Mouse (Mus musculus) kidney, embryonic 14.5 days (tissue): Measurements from ENCODE around the gene Zfp553. TPM values are rescaled to one million over a fixed set of nuclear protein-coding genes. Genes with fewer than 3 reads are reported as not detected.

Experiments used
- ATAC-seq: fragments of 200-750 bp; cut with Nextera tagmentation; 2 replicates; pipeline ENCODE4 v1.8.0; 2017; ENCODE audit warnings: moderate number of reproducible peaks, mild to moderate bottlenecking, moderate TSS enrichment, moderate library complexity; ENCODE audit not compliant: low FRiP score, low TSS enrichment
- H3K27ac ChIP-seq: fragments of 300-500 bp; sonication (generic); 2 replicates; pipeline ENCODE4 v1.5.1; 2014; ENCODE audit warnings: low read depth, mild to moderate bottlenecking, low read length, moderate library complexity, mixed read lengths
- H3K27me3 ChIP-seq: fragments of 300-500 bp; sonication (generic); 2 replicates; pipeline ENCODE4 v1.6.1; 2014; ENCODE audit warnings: mild to moderate bottlenecking, low read length; ENCODE audit not compliant: control insufficient read depth, insufficient read depth
- H3K36me3 ChIP-seq: fragments of 300-500 bp; sonication (generic); 2 replicates; pipeline ENCODE4 v1.6.1; 2014; ENCODE audit warnings: low read length, mixed read lengths; ENCODE audit not compliant: control insufficient read depth, insufficient read depth
- H3K4me1 ChIP-seq: fragments of 300-500 bp; sonication (generic); 2 replicates; pipeline ENCODE4 v1.6.1; 2014; ENCODE audit warnings: low read length, mixed read lengths; ENCODE audit not compliant: control insufficient read depth, insufficient read depth
- H3K4me2 ChIP-seq: fragments of 300-500 bp; sonication (generic); replicated peaks from 2 replicates; pipeline ENCODE4 v1.6.1; 2014; ENCODE audit warnings: low read depth, mild to moderate bottlenecking, low read length
- H3K4me3 ChIP-seq: fragments of 300-500 bp; sonication (generic); 2 replicates; pipeline ENCODE4 v1.5.1; 2014; ENCODE audit warnings: mild to moderate bottlenecking, low read length
- H3K9ac ChIP-seq: fragments of 300-500 bp; sonication (generic); 2 replicates; pipeline ENCODE4 v1.6.1; 2014; ENCODE audit warnings: low read depth, mild to moderate bottlenecking, low read length, moderate library complexity
- H3K9me3 ChIP-seq: fragments of 300-500 bp; sonication (generic); 2 replicates; pipeline ENCODE4 v1.6.1; 2016; ENCODE audit warnings: low read length; ENCODE audit not compliant: control insufficient read depth
- WGBS: fragments of 180-500 bp; shearing (Covaris S2); extraction: QIAGEN DNeasy Blood & Tissue Kit; methylation state at CpG from one replicate; pipeline ENCODE4 v1.1.7; 2014; 5-methylcytosine and 5-hydroxymethylcytosine counted together
- polyA plus RNA-seq: library from polyadenylated mRNA; unstranded; fragments of >200 nt; fragmentation: Nextera tagmentation; extraction: Ambion mirVana; gene quantifications from 2 replicates; pipeline ENCODE4 v1.2.1, GENCODE M21; 2014

The Zfp553 gene
- 23.0 and 26.2 TPM in 2 replicates for polyA plus RNA-seq

GRCm38 (mm10) chr7:127232622-127233367 lies at the start of gene Zfp553, which contains the start of gene Sept1:
Gene Zfp553, plus strand, starts transcription at chr7:127233061.
Gene Sept1, minus strand, starts transcription at chr7:127233130.
- under 1% methylated on average over 58 of the region's 64 CpGs for WGBS
- peak within 1 kb of the TSS; percentile 67 for H3K4me2 ChIP-seq
- peaks cover 48% of the 10 kb centered on the region for H3K36me3 ChIP-seq
- H3K27me3 ChIP-seq, result no peaks in the 10 kb centered on the region
- H3K27ac ChIP-seq, result peak within 1 kb of the TSS; percentile 99
- H3K4me3 ChIP-seq, result peak within 1 kb of the TSS; percentile 95
- peak; percentile 90 for ATAC-seq
- H3K9ac ChIP-seq, result peak within 1 kb of the TSS; percentile 74
- H3K9me3 ChIP-seq, result no peaks in the 10 kb centered on the region
- peaks cover 13% of the 10 kb centered on the region for H3K4me1 ChIP-seq

DNA sequence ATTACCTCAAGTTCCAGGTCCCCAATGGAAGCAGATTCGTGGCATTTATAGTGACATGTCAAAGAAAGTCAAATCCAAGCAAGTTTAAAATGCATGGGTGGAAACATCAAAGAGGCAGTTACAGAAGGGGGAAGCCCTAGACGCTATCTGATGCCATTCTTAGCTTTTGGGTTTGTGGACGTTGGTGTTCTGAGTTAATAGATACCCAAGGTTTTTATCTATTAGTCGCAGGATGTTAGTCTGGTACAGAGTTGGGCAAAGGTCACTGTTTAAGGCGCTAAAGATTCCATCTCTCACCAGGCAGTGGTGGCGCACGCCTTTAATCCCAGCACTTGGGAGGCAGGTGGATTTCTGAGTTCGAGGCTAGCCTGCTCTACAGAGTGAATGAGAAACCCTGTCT lies 49.5 kb upstream of the Zfp553 start:
- H3K27ac ChIP-seq, result no peak overlapping the region
- no peaks in the 10 kb centered on the region for H3K36me3 ChIP-seq
- 73% methylated on average over 8 of the region's 8 CpGs for WGBS
- no peaks in the 10 kb centered on the region for H3K4me1 ChIP-seq
- no peak overlapping the region for H3K4me2 ChIP-seq
- H3K9me3 ChIP-seq, result no peaks in the 10 kb centered on the region
- no peak overlapping the region for H3K4me3 ChIP-seq
- ATAC-seq, result no peak
- no peak overlapping the region for H3K9ac ChIP-seq
- no peaks in the 10 kb centered on the region for H3K27me3 ChIP-seq

DNA sequence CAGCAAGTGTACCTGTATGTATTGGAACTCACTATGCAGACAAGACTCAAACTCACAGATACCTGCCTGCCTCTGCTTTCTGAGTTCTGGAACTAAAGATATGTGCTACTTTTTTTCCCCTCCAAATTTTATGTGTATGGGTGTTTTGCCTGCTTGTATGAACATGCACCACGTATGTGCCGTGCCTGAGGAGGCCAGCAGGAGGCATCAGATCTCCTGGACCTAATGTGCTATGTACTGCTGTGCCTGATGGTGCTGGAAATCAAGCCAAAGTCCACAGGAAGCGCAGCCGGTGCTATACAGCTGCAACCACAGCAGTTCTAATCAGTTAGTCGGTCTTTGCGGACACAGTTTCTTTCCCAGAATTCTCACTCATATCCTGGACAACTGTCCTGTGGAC lies 49.0 kb upstream of the Zfp553 start:
- WGBS, result 78% methylated on average over 6 of the region's 6 CpGs
- Histone ChIP-seq H3K4me3 (no peak overlapping the region), H3K9me3 (no peaks in the 10 kb centered on the region), H3K27me3 (no peaks in the 10 kb centered on the region), H3K4me2 (no peak overlapping the region), H3K36me3 (no peaks in the 10 kb centered on the region), H3K4me1 (no peaks in the 10 kb centered on the region), H3K9ac (no peak overlapping the region), H3K27ac (no peak overlapping the region)
- ATAC-seq, result no peak

DNA sequence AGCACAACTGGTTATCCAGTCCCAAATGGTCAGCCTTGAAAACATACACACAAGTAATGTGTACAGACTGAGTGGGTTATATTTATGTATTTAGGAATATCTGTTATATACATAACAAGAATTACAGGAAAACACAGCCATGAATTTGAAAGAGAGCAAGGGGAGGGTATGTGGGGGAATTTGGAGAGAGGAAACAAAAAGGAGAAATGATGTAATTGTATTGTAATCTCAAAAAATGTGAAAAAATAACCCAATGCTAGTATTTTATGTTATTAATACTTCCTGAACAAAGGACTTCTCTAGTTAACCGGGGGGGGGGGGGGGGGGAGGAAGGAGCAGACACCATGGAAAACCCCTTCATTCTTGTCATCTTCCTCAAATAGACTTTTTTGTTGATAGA lies 48.1 kb upstream of the Zfp553 start:
- Histone ChIP-seq H3K27ac (no peak overlapping the region), H3K4me1 (no peaks in the 10 kb centered on the region), H3K27me3 (no peaks in the 10 kb centered on the region), H3K36me3 (no peaks in the 10 kb centered on the region), H3K4me3 (no peak overlapping the region), H3K9ac (no peak overlapping the region), H3K4me2 (no peak overlapping the region), H3K9me3 (no peaks in the 10 kb centered on the region)
- ATAC-seq, result no peak
- 33% methylated on average over 1 of the region's 1 CpGs for WGBS

- Histone ChIP-seq H3K4me2 (no peak overlapping the region), H3K4me3 (no peak overlapping the region), H3K9ac (no peak overlapping the region), H3K27ac (no peak overlapping the region), H3K27me3 (no peaks in the 10 kb centered on the region), H3K36me3 (no peaks in the 10 kb centered on the region), H3K4me1 (no peaks in the 10 kb centered on the region), H3K9me3 (no peaks in the 10 kb centered on the region)
- 0 out of 2 replicates have a peak, but pooled peaks have one; percentile 32 for ATAC-seq
- 71% methylated on average over 3 of the region's 3 CpGs for whole genome bisulfite sequencing
These were observed 47.3 kb upstream of the Zfp553 start for GRCm38 (mm10) chr7:127185601-127186000.

- WGBS, result 78% methylated on average over 10 of the region's 10 CpGs
- peaks cover 11% of the 10 kb centered on the region; the same call in 1 of the 2 replicates for H3K36me3 ChIP-seq
These were observed 45.5 kb upstream of the Zfp553 start for GRCm38 (mm10) chr7:127187351-127187750.

GRCm38 (mm10) chr7:127188305-127189276 lies 44.3 kb upstream of the Zfp553 start:
- Histone ChIP-seq H3K9me3 (no peaks in the 10 kb centered on the region), H3K36me3 (peaks cover 23% of the 10 kb centered on the region), H3K9ac (no peak overlapping the region), H3K4me1 (no peaks in the 10 kb centered on the region), H3K27ac (no peak overlapping the region), H3K27me3 (no peaks in the 10 kb centered on the region), H3K4me2 (no peak overlapping the region), H3K4me3 (no peak overlapping the region)
- WGBS, result 79% methylated on average over 17 of the region's 17 CpGs
- no peak for ATAC-seq

More at GRCm38 (mm10) chr7:127187351-127187750, 45.5 kb upstream of the Zfp553 start:
- no peaks in the 10 kb centered on the region for H3K9me3 ChIP-seq
- no peak for ATAC-seq
- H3K9ac ChIP-seq, result no peak overlapping the region
- no peaks in the 10 kb centered on the region for H3K4me1 ChIP-seq
- H3K4me3 ChIP-seq, result no peak overlapping the region
- H3K27ac ChIP-seq, result no peak overlapping the region
- H3K27me3 ChIP-seq, result no peaks in the 10 kb centered on the region
- H3K4me2 ChIP-seq, result no peak overlapping the region

DNA sequence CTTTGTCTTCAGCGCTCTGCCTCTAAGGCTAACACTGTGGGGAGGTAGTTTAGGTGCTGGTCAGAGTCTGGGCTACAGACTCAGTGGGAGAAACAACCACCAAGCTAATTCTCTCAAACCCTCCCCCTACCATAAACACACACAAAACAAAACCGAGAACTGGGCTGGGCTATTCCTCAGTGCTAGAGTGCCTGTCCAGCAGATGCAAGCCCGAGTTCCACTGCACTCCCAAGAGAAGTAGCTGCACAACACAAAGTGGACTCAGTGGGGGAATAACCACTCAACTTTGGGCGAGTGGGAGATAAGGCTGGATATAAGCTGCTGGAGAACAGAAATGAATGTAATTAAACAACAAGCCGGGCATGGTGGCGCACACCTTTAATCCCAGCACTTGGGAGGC lies 42.2 kb upstream of the Zfp553 start:
- no peak overlapping the region for H3K27ac ChIP-seq
- WGBS, result 74% methylated on average over 6 of the region's 6 CpGs
- no peak for ATAC-seq
- H3K9ac ChIP-seq, result no peak overlapping the region
- no peak overlapping the region for H3K4me3 ChIP-seq
- peaks cover 33% of the 10 kb centered on the region for H3K36me3 ChIP-seq
- H3K9me3 ChIP-seq, result no peaks in the 10 kb centered on the region
- peaks cover 9% of the 10 kb centered on the region for H3K4me1 ChIP-seq
- H3K27me3 ChIP-seq, result no peaks in the 10 kb centered on the region
- no peak overlapping the region for H3K4me2 ChIP-seq
